Mouse (Mus musculus) erythroblast, embryonic 14.5 days (primary cell): ENCODE results near the gene Prtn3. TPM values are rescaled to one million over a fixed set of nuclear protein-coding genes. Genes with fewer than 3 reads are reported as not detected.
A peak's percentile ranks its signal among the peaks of the same experiment; 100 is the strongest.

Source experiments
- H3K27me3 ChIP-seq: 2 replicates; pipeline ENCODE4 v1.6.1; 2012; ENCODE audit warnings: inconsistent platforms; ENCODE audit not compliant: control insufficient read depth
- H3K36me3 ChIP-seq: 2 replicates; pipeline ENCODE4 v1.6.1; 2012; ENCODE audit warnings: mild to moderate bottlenecking, inconsistent platforms; ENCODE audit not compliant: control insufficient read depth
- H3K4me1 ChIP-seq: 2 replicates; pipeline ENCODE4 v1.6.1; 2012; ENCODE audit warnings: inconsistent platforms; ENCODE audit not compliant: control insufficient read depth
- H3K4me3 ChIP-seq: replicated peaks from 2 replicates; pipeline ENCODE3; 2012; ENCODE audit warnings: moderate library complexity, mild to moderate bottlenecking, inconsistent platforms
- H3K9me3 ChIP-seq: 2 replicates; pipeline ENCODE4 v1.6.1; 2012; ENCODE audit warnings: low read length, inconsistent platforms, mixed read lengths; ENCODE audit not compliant: control insufficient read depth
- GATA1 ChIP-seq: IDR thresholded peaks from 2 replicates; pipeline ENCODE4 v1.6.1; 2012; ENCODE audit warnings: low read length, inconsistent platforms, mixed read lengths
- TAL1 ChIP-seq: IDR thresholded peaks from 3 replicates; pipeline ENCODE4 v1.6.1; 2012; ENCODE audit warnings: low read length, inconsistent platforms, mixed read lengths
- polyA plus RNA-seq: library from polyadenylated mRNA; stranded (reverse); fragments of >175 nt; gene quantifications from 2 replicates; pipeline ENCODE4 v1.2.3, GENCODE M21; 2012

Gene Prtn3
- polyA plus RNA-seq, 1 experiment: 3.5 TPM

DNA sequence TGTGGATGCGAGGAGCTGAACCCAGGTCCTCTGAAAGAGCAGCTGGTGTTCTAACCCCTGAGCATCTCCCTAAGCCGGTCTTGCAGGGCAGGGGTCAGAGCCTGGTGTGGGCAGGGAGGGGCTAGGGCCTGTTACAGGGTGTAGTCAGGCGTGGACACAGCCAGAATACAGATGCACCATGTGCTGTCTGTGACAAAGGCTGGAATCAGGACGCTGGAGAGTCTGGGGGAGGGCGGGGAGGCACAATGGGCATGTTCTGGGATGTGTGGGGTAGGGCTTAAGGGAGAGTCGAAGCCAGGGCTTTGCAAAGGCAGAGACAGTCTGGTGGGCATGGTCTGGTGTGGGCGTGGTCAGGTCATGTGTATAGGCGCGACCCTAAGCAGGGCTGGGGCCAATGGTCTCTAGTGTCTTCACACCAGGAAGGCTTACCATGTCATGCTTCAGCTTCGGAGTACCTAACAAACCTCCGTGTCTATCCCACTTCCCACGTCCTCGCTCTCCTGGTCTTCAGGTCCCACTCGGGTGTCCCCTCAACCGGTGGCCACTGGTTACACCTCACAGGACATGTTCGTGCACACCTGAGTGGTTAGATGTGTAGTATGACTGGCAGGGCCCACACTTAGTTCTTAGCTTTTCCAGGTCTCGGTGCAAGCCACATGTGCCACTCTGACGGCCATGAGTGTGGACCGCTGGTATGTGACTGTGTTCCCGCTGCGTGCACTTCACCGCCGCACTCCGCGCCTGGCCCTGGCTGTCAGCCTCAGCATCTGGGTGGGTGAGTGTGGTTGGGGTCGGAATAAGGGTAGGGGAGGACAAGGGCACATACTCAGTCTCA is 46.0 kb downstream of the Prtn3 start:
- Histone ChIP-seq H3K4me3 (no peak overlapping the region), H3K9me3 (peaks cover 15% of the 10 kb centered on the region), H3K27me3 (peaks cover 72% of the 10 kb centered on the region), H3K36me3 (no peaks in the 10 kb centered on the region), H3K4me1 (peaks cover 66% of the 10 kb centered on the region)
- no peak for TF ChIP-seq GATA1
- no peak for TF ChIP-seq TAL1

DNA sequence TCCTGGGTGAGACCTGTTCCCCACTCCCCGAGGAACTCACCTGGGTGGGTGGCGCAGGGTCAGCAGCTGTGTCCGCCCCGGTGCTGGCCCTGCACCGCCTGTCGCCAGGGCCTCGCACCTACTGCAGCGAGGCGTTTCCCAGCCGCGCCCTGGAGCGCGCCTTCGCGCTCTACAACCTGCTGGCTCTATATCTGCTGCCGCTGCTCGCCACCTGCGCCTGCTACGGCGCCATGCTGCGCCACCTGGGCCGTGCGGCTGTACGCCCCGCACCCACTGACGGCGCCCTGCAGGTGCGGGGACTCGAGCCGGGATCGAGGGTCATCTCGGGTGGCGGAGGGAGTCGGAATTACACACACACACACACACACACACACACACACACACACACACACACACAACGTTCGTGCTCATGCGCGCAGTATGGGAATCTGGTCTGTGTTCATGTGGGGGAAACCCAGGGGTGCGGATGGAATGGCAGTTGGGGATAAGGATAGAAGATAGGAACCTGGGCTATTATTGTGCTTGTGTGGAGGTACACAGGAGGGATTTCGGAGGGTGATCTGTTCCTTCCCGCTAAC is 46.8 kb downstream of the Prtn3 start, which contains the start of gene R3hdm4:
TSS of gene R3hdm4 (minus strand) at position 251 of the 578 bp plus-strand sequence.
- Histone ChIP-seq H3K27me3 (peaks cover 72% of the 10 kb centered on the region), H3K4me1 (peaks cover 67% of the 10 kb centered on the region), H3K9me3 (peaks cover 15% of the 10 kb centered on the region), H3K4me3 (no peak within 1 kb of the TSS), H3K36me3 (no peaks in the 10 kb centered on the region)
- TF ChIP-seq TAL1 (no peak), GATA1 (no peak)

DNA sequence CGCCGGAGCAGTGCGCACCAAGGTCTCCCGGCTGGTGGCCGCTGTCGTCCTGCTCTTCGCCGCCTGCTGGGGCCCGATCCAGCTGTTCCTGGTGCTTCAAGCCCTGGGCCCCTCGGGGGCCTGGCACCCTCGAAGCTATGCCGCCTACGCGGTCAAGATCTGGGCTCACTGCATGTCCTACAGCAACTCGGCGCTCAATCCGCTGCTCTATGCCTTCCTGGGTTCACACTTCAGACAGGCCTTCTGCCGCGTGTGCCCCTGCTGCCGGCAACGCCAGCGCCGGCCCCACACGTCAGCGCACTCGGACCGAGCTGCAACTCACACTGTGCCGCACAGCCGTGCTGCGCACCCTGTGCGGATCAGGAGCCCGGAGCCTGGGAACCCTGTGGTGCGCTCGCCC is 47.3 kb downstream of the Prtn3 start:
- Histone ChIP-seq H3K4me1 (peaks cover 67% of the 10 kb centered on the region), H3K9me3 (peaks cover 15% of the 10 kb centered on the region), H3K36me3 (no peaks in the 10 kb centered on the region), H3K27me3 (peaks cover 72% of the 10 kb centered on the region), H3K4me3 (no peak overlapping the region)
- TF ChIP-seq GATA1 (no peak), TAL1 (no peak)

DNA sequence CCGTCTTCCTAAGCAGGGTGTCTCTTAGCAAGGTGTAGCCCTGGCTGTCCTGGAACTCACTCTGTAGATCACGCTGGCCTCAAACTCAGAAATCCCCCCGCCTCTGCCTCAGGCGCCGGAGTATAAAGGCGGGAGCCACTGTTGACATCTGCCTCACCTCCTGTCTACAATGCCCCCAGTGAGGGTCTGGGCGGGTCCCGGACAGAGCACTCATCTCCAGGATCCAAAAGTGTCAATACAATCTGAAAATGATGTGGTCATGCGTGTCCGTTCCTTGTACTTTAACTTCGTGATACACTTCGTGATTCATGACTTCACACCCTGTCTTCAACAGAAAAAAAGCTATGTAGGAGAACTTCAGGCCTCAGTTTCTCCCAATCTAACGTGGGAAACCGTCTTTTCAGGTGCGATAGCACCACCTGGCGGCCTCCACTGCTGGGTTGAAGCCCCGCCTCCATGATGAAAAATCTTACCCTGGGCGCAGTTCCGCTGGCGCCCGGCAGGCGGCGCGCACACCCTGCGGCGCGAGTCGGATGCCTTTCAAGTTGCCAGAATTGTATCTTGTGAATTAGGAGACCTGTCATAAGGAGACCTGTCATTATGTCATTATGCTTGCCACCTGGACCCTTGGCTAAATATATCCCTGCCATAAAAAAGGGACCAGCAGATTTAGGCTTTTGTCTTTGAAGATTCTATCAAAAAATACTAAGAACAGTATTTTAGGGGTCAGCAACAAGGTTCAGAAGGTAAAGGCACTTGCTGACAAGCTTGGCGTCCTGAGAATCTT is 50.9 kb downstream of the Prtn3 start:
- Histone ChIP-seq H3K9me3 (peaks cover 15% of the 10 kb centered on the region), H3K27me3 (peaks cover 38% of the 10 kb centered on the region), H3K4me3 (peak overlapping the region; percentile 82), H3K4me1 (peaks cover 62% of the 10 kb centered on the region), H3K36me3 (no peaks in the 10 kb centered on the region; the same call in none of the 2 replicates)
- TF ChIP-seq TAL1: no peak
- TF ChIP-seq GATA1: no peak

DNA sequence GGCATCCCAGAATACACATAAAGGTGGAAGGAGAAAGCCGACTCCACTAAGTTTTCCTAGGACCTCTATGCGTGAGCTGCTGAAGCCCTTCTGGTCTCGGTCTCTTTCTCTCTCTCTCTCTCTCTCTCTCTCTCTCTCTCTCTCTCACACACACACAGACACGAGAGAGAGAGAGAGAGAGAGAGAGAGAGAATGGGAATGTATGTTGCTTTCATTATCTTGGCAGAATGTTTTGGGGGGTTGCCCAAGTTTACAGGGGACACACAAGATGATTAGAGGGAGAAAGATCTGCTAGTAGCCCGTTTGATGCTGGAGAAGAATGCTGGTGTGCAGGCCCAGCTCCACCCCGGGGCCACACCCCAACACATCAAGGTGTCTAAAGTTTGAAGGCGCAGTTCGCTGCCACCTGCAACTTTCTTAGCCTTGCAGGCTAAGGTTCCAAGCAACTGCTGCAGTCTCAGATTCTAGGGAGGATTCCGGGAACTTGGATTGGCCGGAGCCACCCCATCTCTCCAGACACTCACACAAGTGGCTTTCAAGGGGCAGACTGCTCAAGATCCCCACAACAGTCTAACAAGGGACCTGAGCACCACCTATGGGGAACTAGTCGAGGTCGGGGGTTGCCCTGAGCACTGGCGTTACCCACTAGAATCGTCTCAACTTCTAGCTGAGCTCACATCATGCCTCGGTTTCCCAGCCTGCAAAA is 51.7 kb downstream of the Prtn3 start:
- no peak for TF ChIP-seq TAL1
- TF ChIP-seq GATA1: no peak
- H3K4me1 ChIP-seq: peaks cover 58% of the 10 kb centered on the region
- H3K36me3 ChIP-seq: peaks cover 7% of the 10 kb centered on the region
- peaks cover 30% of the 10 kb centered on the region for H3K27me3 ChIP-seq
- H3K4me3 ChIP-seq: peak overlapping the region; percentile 82
- peaks cover 8% of the 10 kb centered on the region for H3K9me3 ChIP-seq

DNA sequence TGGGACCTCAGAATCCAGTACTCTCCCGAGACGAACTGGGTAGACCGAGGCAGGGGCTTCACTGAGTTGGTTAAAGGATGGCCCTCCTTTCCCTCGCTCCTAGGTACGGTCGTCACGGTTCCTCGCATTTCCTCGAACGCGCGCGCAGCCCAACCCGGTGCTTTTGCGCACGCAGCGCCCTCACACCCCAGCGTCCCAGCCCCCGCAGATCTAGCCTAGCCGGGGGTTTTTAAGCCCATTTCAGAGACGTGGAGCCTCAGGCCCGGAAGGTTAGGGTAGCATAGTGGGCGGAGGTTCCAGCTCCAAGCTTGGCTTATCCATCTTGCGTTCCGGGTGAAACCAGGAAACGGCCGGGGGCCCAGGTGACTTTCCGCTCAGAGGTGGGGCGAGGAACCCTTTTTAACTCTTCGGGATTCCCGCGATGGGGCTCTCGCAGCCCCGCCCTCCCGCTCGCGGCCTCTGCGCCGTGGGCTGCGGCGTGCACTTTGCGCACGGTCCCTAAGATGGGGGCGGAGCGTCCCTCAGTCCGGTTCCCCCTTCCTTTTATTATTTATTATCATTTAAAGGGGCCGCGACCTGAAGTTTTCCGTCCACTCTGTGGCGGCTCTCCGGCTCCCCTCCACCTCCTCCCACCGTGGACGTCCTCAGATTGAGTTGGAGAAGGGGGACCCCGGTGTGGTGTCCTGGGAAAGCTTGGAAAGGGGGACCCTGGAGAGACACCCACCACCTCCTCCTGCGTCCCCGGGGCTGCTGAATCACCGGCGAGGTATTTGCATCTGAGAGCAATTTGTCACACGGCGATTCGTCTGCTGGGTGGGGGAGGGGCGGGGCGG is 52.4 kb downstream of the Prtn3 start, which contains the start of gene Arid3a:
TSS of gene Arid3a (plus strand) at position 553 of the 833 bp plus-strand sequence.
- Histone ChIP-seq H3K27me3 (peaks cover 23% of the 10 kb centered on the region), H3K36me3 (peaks cover 15% of the 10 kb centered on the region), H3K4me1 (peaks cover 54% of the 10 kb centered on the region), H3K9me3 (peaks cover under 1% of the 10 kb centered on the region; the same call in 1 of the 2 replicates), H3K4me3 (peak within 1 kb of the TSS; percentile 82)
- TF ChIP-seq GATA1 (no peak), TAL1 (no peak)

DNA sequence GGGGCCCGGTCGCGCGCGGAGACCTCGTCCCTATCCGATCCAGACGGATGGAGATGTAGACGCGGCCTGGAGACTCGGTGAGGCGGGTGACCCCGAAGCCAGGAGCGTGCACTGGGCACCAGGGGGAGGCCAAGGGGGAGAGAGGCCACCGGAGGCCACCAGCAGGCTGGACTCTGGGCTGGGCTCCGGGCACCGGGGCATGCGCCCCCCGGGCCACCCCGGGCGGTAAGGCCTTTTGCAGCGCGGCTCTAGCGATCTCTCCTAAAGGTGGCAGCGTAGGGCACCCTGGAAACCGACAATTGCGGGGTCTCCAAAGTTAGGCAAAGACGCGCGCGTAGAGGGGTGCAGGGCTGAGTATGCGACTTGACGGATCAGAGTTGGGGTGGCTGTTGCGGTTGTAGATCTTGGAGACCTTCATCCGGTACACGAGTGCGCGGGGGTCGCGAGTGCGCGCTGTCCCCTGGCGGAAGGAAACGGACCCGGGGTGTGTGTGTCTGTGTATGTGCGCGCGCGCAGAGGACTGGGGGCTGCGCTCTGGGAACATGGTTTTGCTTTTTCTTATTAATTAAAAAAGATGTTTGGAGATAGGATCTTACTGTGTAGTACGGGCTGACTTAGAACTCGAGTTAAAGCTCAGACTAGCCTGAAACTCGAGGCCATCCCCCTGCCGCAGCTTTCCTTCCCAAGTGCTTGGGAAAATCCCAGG is 53.2 kb downstream of the Prtn3 start:
- peaks cover 22% of the 10 kb centered on the region for H3K36me3 ChIP-seq
- peaks cover 15% of the 10 kb centered on the region for H3K27me3 ChIP-seq
- H3K9me3 ChIP-seq: no peaks in the 10 kb centered on the region
- H3K4me1 ChIP-seq: peaks cover 53% of the 10 kb centered on the region
- peak overlapping the region; percentile 82 for H3K4me3 ChIP-seq
- no peak for TF ChIP-seq TAL1
- TF ChIP-seq GATA1: no peak
